Mouse (Mus musculus) MEL (cell line): ENCODE results near the gene Med19. TPM values are rescaled to one million over a fixed set of nuclear protein-coding genes. Genes with fewer than 3 reads are reported as not detected.

Source experiments
- DNase-seq: peaks from one replicate; pipeline ENCODE4 v3.0.0; 2011; ENCODE audit warnings: low read depth, low spot score
- H3K27ac ChIP-seq: 2 replicates; pipeline ENCODE4 v1.5.1; 2012; ENCODE audit warnings: low read depth, mild to moderate bottlenecking, control low read depth, low read length, moderate library complexity; ENCODE audit not compliant: control insufficient read depth
- H3K27me3 ChIP-seq, 2 experiments: fragments of 150-350 bp in 1 of 2; sonication (generic) in 1 of 2; 2 replicates each; pipeline ENCODE4 v1.6.1; 2012; ENCODE audit warnings: low read length in 2 of 2, mild to moderate bottlenecking in 2 of 2, improper control_type of control experiment in 1 of 2, moderate library complexity in 1 of 2; ENCODE audit not compliant: insufficient read depth in 2 of 2, control insufficient read depth in 1 of 2
- H3K36me3 ChIP-seq, 2 experiments: 2 replicates each; pipeline ENCODE4 v1.6.1; 2012 to 2014; ENCODE audit warnings: low read length in 2 of 2, improper control_type of control experiment in 1 of 2, inconsistent platforms in 1 of 2, mild to moderate bottlenecking in 1 of 2; ENCODE audit not compliant: insufficient read depth in 2 of 2, control insufficient read depth in 1 of 2
- H3K4me1 ChIP-seq, 2 experiments: fragments of 150-350 bp in 1 of 2; sonication (generic) in 1 of 2; 2 replicates each; pipeline ENCODE4 v1.6.1; 2012; ENCODE audit warnings: low read length in 2 of 2, improper control_type of control experiment in 1 of 2, mild to moderate bottlenecking in 1 of 2; ENCODE audit not compliant: insufficient read depth in 2 of 2, control insufficient read depth in 1 of 2
- H3K4me3 ChIP-seq, 2 experiments: fragments of 150-350 bp in 1 of 2; sonication (generic) in 1 of 2; 2 replicates each; pipeline ENCODE4 v1.5.1; 2012; ENCODE audit warnings: low read depth in 2 of 2, low read length in 2 of 2, mild to moderate bottlenecking in 2 of 2, moderate library complexity in 2 of 2, control low read depth in 1 of 2, improper control_type of control experiment in 1 of 2; ENCODE audit not compliant: control insufficient read depth in 1 of 2, insufficient read depth in 1 of 2
- H3K79me2 ChIP-seq: 2 replicates; pipeline ENCODE4 v1.6.1; 2012; ENCODE audit warnings: mild to moderate bottlenecking, low read length, moderate library complexity; ENCODE audit not compliant: control insufficient read depth, poor library complexity, insufficient read depth
- H3K9ac ChIP-seq: 2 replicates; pipeline ENCODE4 v1.6.1; 2012; ENCODE audit warnings: low read depth, mild to moderate bottlenecking, control low read depth, low read length, moderate library complexity; ENCODE audit not compliant: control insufficient read depth, poor library complexity, severe bottlenecking
- H3K9me3 ChIP-seq: fragments of 150-350 bp; sonication (generic); replicated peaks from 2 replicates; pipeline ENCODE4 v1.6.1; 2012; ENCODE audit warnings: mild to moderate bottlenecking, low read length, improper control_type of control experiment, moderate library complexity; ENCODE audit not compliant: insufficient read depth
- CHD2 ChIP-seq: IDR thresholded peaks from 2 replicates; pipeline ENCODE4 v1.6.1; 2011; ENCODE audit warnings: low read length, improper control_type of control experiment
- CTCF ChIP-seq, 3 experiments: IDR thresholded peaks in 2 of 3; conservative IDR thresholded peaks in 1 of 3; 2 replicates each; pipeline ENCODE4 v1.5.1; 2011 to 2012; ENCODE audit warnings: low read length in 3 of 3, low read depth in 2 of 3, mild to moderate bottlenecking in 2 of 3, improper control_type of control experiment in 1 of 3, inconsistent platforms in 1 of 3, mixed read lengths in 1 of 3, moderate library complexity in 1 of 3; ENCODE audit not compliant: control insufficient read depth in 1 of 3, insufficient read depth in 1 of 3, poor library complexity in 1 of 3, severe bottlenecking in 1 of 3
- E2F4 ChIP-seq: IDR thresholded peaks from 2 replicates; pipeline ENCODE4 v1.6.1; 2011; ENCODE audit warnings: low read depth, low read length, improper control_type of control experiment, borderline replicate concordance
- EP300 ChIP-seq, 2 experiments: IDR thresholded peaks; 2 replicates each; pipeline ENCODE4 v1.6.1; 2011; ENCODE audit warnings: improper control_type of control experiment in 2 of 2, low read length in 2 of 2, low read depth in 1 of 2, mild to moderate bottlenecking in 1 of 2
- GABPA ChIP-seq: IDR thresholded peaks from 2 replicates; pipeline ENCODE4 v1.6.1; 2012; ENCODE audit warnings: low read depth, mild to moderate bottlenecking, inconsistent platforms, low read length, improper control_type of control experiment, moderate library complexity
- GATA1 ChIP-seq: IDR thresholded peaks from 2 replicates; pipeline ENCODE4 v1.6.1; 2011; ENCODE audit warnings: low read depth, low read length, improper control_type of control experiment
- KAT2A ChIP-seq: conservative IDR thresholded peaks from 2 replicates; pipeline ENCODE4 v1.6.1; 2012; ENCODE audit warnings: low read depth, low read length, improper control_type of control experiment, inconsistent platforms
- MAFK ChIP-seq: IDR thresholded peaks from 2 replicates; pipeline ENCODE4 v1.6.1; 2011; ENCODE audit warnings: low read depth, mild to moderate bottlenecking, low read length, improper control_type of control experiment, borderline replicate concordance
- MYC ChIP-seq: IDR thresholded peaks from 2 replicates; pipeline ENCODE4 v1.6.1; 2011; ENCODE audit warnings: low read depth, mild to moderate bottlenecking, low read length, improper control_type of control experiment, moderate library complexity
- NELFE ChIP-seq: IDR thresholded peaks from 2 replicates; pipeline ENCODE4 v1.6.1; 2011; ENCODE audit warnings: low read depth, low read length, improper control_type of control experiment
- POLR2A ChIP-seq, 2 experiments: IDR thresholded peaks; 2 replicates each; pipeline ENCODE4 v1.6.1; 2011 to 2012; ENCODE audit warnings: low read length in 2 of 2, mild to moderate bottlenecking in 2 of 2, control low read depth in 1 of 2, improper control_type of control experiment in 1 of 2, low read depth in 1 of 2, moderate library complexity in 1 of 2; ENCODE audit not compliant: control insufficient read depth in 1 of 2, insufficient read depth in 1 of 2, poor library complexity in 1 of 2
- POLR2AphosphoS2 ChIP-seq: IDR thresholded peaks from 2 replicates; pipeline ENCODE4 v1.6.1; 2011; ENCODE audit warnings: low read length, improper control_type of control experiment
- POLR2AphosphoS5 ChIP-seq: IDR thresholded peaks from 2 replicates; pipeline ENCODE4 v1.6.1; 2012; ENCODE audit warnings: low read depth, borderline replicate concordance, mild to moderate bottlenecking, inconsistent platforms, low read length, moderate library complexity, mixed read lengths
- RCOR1 ChIP-seq: IDR thresholded peaks from 2 replicates; pipeline ENCODE4 v1.6.1; 2012; ENCODE audit warnings: low read depth, mild to moderate bottlenecking, inconsistent platforms, low read length, improper control_type of control experiment
- SMC3 ChIP-seq: IDR thresholded peaks from 2 replicates; pipeline ENCODE4 v1.6.1; 2011; ENCODE audit warnings: low read depth, low read length, improper control_type of control experiment
- TBP ChIP-seq: IDR thresholded peaks from 2 replicates; pipeline ENCODE4 v1.8.0; 2011; ENCODE audit warnings: low read depth, low read length, improper control_type of control experiment
- TCF12 ChIP-seq: IDR thresholded peaks from 2 replicates; pipeline ENCODE4 v1.6.1; 2014; ENCODE audit warnings: low read depth, mild to moderate bottlenecking, inconsistent platforms, low read length, improper control_type of control experiment, moderate library complexity
- USF1 ChIP-seq: IDR thresholded peaks from 2 replicates; pipeline ENCODE4 v1.6.1; 2014; ENCODE audit warnings: low read depth, mild to moderate bottlenecking, inconsistent platforms, low read length, improper control_type of control experiment, moderate library complexity
- USF2 ChIP-seq, 2 experiments: IDR thresholded peaks; 2 replicates each; pipeline ENCODE4 v1.6.1; 2011 to 2012; ENCODE audit warnings: improper control_type of control experiment in 2 of 2, low read length in 2 of 2, borderline replicate concordance in 1 of 2, inconsistent platforms in 1 of 2, low read depth in 1 of 2, mild to moderate bottlenecking in 1 of 2; ENCODE audit not compliant: insufficient read depth in 1 of 2
- ZMIZ1 ChIP-seq: IDR thresholded peaks from 2 replicates; pipeline ENCODE4 v1.6.1; 2012; ENCODE audit warnings: low read depth, mild to moderate bottlenecking, inconsistent platforms, low read length, improper control_type of control experiment, moderate library complexity
- polyA plus RNA-seq, 2 experiments: library from polyadenylated mRNA; stranded (reverse) in 1 of 2; unstranded in 1 of 2; fragments of >175 nt in 1 of 2; fragments of >200 nt in 1 of 2; gene quantifications; 2 replicates each; pipeline versions ENCODE4 v1.2.1 to v1.2.4; 2012; ENCODE audit warnings: low replicate concordance in 2 of 2, low read depth in 1 of 2; ENCODE audit not compliant: insufficient read length in 2 of 2, insufficient read depth in 1 of 2, missing spikeins in 1 of 2
- total RNA-seq: library from RNA; depleted of rRNA; stranded (reverse); fragments of 300-350 nt; gene quantifications from 2 replicates; pipeline ENCODE4 v1.2.3, GENCODE M21; 2012

Gene Med19
- total and polyA plus RNA-seq, 3 experiments = 18.8 to 26.0 TPM; not detected in 1

DNA sequence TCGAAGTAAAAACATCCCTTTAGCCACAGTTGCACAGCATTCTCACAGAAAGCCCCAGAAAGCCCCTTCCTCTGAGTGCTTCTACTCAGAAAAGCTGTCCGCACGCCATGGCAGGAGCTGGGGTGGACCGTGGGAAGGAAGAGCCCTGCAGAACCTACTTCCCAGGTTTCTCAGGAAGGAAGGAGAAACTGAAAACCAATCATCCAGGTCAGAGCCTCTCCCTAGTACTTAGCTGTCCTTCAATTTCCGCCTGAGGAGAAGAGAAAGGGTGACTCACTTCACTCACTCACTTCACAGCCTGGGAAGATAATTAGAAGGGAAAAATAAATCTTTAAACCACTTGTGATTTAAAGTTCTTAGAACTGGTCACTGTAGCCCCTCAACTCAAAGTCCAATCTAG is 26.1 kb downstream of the Med19 start:
- peaks cover 14 to 19% of the 10 kb centered on the region in 2 experiments for H3K4me1 ChIP-seq
- TF ChIP-seq NELFE (no peak), POLR2AphosphoS2 (no peak), GABPA (no peak), POLR2A (IDR thresholded peaks at IDR 0.05; ENCODE audit: control insufficient read depth in 1 of 2, insufficient read depth in 1 of 2, low read depth in 1 of 2, low read length in 2 of 2, poor library complexity in 1 of 2) (no peak), ZMIZ1 (no peak)
- DNase-seq = no peak
- no peaks in the 10 kb centered on the region for H3K9me3 ChIP-seq
- 0 out of 2 replicates have a peak overlapping the region, but pooled peaks have one; percentile 31 for H3K27ac ChIP-seq
- no peaks in the 10 kb centered on the region for H3K27me3 ChIP-seq
- H3K79me2 ChIP-seq = peaks cover 31% of the 10 kb centered on the region
- no peak overlapping the region for H3K4me3 ChIP-seq
- no peak overlapping the region for H3K9ac ChIP-seq
- H3K36me3 ChIP-seq = peaks cover 5 to 50% of the 10 kb centered on the region in 2 experiments; a peak in 3 of 4 replicates

DNA sequence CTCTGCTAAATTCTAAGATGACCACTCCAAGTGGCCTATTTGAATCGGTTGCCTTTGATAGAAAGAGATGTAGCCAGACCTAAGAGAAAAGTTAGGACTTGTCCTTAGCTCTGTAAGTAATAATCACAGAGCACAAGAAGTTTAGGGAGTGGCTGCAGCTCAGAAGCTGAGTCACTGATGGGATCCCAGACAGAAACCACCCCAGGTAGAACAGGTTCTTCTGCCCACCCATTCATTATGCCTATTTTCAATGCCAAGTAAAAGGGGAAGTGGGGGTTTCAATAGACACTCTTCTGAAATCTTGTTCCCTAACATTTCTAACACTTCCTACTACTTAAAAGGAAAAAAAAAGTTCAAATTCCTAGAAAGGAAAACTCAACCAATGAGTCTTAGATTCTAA is 27.1 kb downstream of the Med19 start:
- peaks cover 38% of the 10 kb centered on the region for H3K79me2 ChIP-seq
- H3K9me3 ChIP-seq = no peaks in the 10 kb centered on the region
- H3K36me3 ChIP-seq = peaks cover 10 to 55% of the 10 kb centered on the region in 2 experiments
- TF ChIP-seq EP300 (IDR thresholded peaks at IDR 0.05; ENCODE audit: low read depth in 1 of 2, low read length in 2 of 2) (peak in 1 of 2 experiments; percentile 24; a peak in 2 of 4 replicates), USF2 (IDR thresholded peaks at IDR 0.05; ENCODE audit: borderline replicate concordance in 1 of 2, insufficient read depth in 1 of 2, low read depth in 1 of 2, low read length in 2 of 2) (no peak)
- no peaks in the 10 kb centered on the region for H3K27me3 ChIP-seq
- H3K27ac ChIP-seq = no peak overlapping the region
- peaks cover 14 to 21% of the 10 kb centered on the region in 2 experiments for H3K4me1 ChIP-seq
- no peak overlapping the region for H3K4me3 ChIP-seq
- H3K9ac ChIP-seq = no peak overlapping the region
- DNase-seq = peak; percentile 49

DNA sequence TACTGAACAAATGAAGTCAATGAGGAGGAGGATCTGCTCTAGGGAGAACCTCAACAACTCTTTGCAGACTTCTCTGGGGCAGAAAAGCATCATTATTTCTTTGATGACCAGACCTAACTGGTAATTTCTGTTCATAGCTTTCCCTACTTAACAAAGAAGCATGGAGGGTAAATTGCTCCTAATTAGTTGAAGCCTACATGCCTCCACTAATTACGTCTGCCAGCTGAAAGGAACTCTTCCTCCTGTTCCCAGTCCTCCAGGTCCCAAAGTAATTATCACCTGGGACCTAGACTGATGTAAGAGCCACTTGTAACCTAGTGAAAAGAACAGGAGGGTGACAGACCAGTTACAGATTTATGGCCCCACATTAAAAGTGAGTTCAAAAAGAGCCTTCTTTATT is 29.3 kb downstream of the Med19 start:
- Histone ChIP-seq H3K27me3 (no peaks in the 10 kb centered on the region), H3K27ac (no peak overlapping the region), H3K9ac (no peak overlapping the region), H3K4me3 (no peak overlapping the region), H3K4me1 (peaks cover 14 to 21% of the 10 kb centered on the region in 2 experiments), H3K9me3 (no peaks in the 10 kb centered on the region), H3K36me3 (peaks cover 10 to 64% of the 10 kb centered on the region in 2 experiments), H3K79me2 (peaks cover 46% of the 10 kb centered on the region)
- TF ChIP-seq KAT2A = no peak
- no peak for TF ChIP-seq POLR2AphosphoS5
- TF ChIP-seq EP300 (IDR thresholded peaks at IDR 0.05; ENCODE audit: low read depth in 1 of 2, low read length in 2 of 2) = no peak
- no peak for TF ChIP-seq RCOR1
- no peak for TF ChIP-seq USF1
- TF ChIP-seq GATA1 = no peak
- TF ChIP-seq GABPA = no peak
- TF ChIP-seq TBP = no peak
- TF ChIP-seq TCF12 = no peak
- TF ChIP-seq MAFK = no peak
- no peak for TF ChIP-seq E2F4
- no peak for TF ChIP-seq ZMIZ1
- TF ChIP-seq MYC = no peak
- TF ChIP-seq SMC3 = no peak
- no peak for TF ChIP-seq CHD2
- TF ChIP-seq CTCF (IDR thresholded peaks at IDR 0.05 in 2 of 3, conservative IDR thresholded peaks at IDR 0.05 in 1 of 3; ENCODE audit: control insufficient read depth in 1 of 3, insufficient read depth in 1 of 3, low read depth in 2 of 3, low read length in 3 of 3, poor library complexity in 1 of 3, severe bottlenecking in 1 of 3) = no peak
- no peak for DNase-seq
